Mouse (Mus musculus) lung, embryonic 14.5 days (tissue): ENCODE results near the gene Ndrg4. TPM values are rescaled to one million over a fixed set of nuclear protein-coding genes. Genes with fewer than 3 reads are reported as not detected.

ENCODE experiments used
- ATAC-seq: fragments of 200-750 bp; cut with Nextera tagmentation; 2 replicates; pipeline ENCODE4 v1.8.0; 2017; ENCODE audit warnings: mild to moderate bottlenecking, moderate TSS enrichment, moderate library complexity; ENCODE audit not compliant: insufficient read depth
- DNase-seq: peaks from one replicate; pipeline ENCODE4 v3.0.0-alpha.2; 2015
- H3K27ac ChIP-seq: fragments of 300-500 bp; sonication (generic); 2 replicates; pipeline ENCODE4 v1.5.1; 2014; ENCODE audit warnings: low read depth, mild to moderate bottlenecking, moderate library complexity
- H3K27me3 ChIP-seq: fragments of 300-500 bp; sonication (generic); 2 replicates; pipeline ENCODE4 v1.6.1; 2014; ENCODE audit warnings: low read length, control low read depth; ENCODE audit not compliant: insufficient read depth
- H3K36me3 ChIP-seq: fragments of 300-500 bp; sonication (generic); 2 replicates; pipeline ENCODE4 v1.6.1; 2014; ENCODE audit warnings: control low read depth; ENCODE audit not compliant: insufficient read depth
- H3K4me1 ChIP-seq: fragments of 300-500 bp; sonication (generic); 2 replicates; pipeline ENCODE4 v1.6.1; 2014; ENCODE audit warnings: antibody characterized with exemption, control low read depth; ENCODE audit not compliant: insufficient read depth
- H3K4me2 ChIP-seq: fragments of 300-500 bp; sonication (generic); 2 replicates; pipeline ENCODE4 v1.6.1; 2014; ENCODE audit warnings: mild to moderate bottlenecking
- H3K4me3 ChIP-seq: fragments of 300-500 bp; sonication (generic); 2 replicates; pipeline ENCODE4 v1.5.1; 2014; ENCODE audit warnings: low read depth, low read length
- H3K9ac ChIP-seq: fragments of 300-500 bp; sonication (generic); 2 replicates; pipeline ENCODE4 v1.6.1; 2014
- H3K9me3 ChIP-seq: fragments of 300-500 bp; sonication (generic); 2 replicates; pipeline ENCODE4 v1.6.1; 2016; ENCODE audit warnings: low read depth, low read length, control low read depth
- CTCF ChIP-seq: IDR thresholded peaks from 2 replicates; pipeline ENCODE4 v1.5.1; 2016; ENCODE audit warnings: antibody characterized with exemption, low read depth
- WGBS: fragments of 180-500 bp; shearing (Covaris S2); extraction: QIAGEN DNeasy Blood & Tissue Kit; methylation state at CpG from one replicate; pipeline ENCODE4 v1.1.7; 2014; 5-methylcytosine and 5-hydroxymethylcytosine counted together
- polyA plus RNA-seq: library from polyadenylated mRNA; unstranded; fragments of >200 nt; fragmentation: Nextera tagmentation; extraction: Ambion mirVana; gene quantifications from 2 replicates; pipeline ENCODE4 v1.2.1, GENCODE M21; 2014

Gene Ndrg4
- polyA plus RNA-seq, 1 experiment from 2014 or later = 11.4 TPM

DNA sequence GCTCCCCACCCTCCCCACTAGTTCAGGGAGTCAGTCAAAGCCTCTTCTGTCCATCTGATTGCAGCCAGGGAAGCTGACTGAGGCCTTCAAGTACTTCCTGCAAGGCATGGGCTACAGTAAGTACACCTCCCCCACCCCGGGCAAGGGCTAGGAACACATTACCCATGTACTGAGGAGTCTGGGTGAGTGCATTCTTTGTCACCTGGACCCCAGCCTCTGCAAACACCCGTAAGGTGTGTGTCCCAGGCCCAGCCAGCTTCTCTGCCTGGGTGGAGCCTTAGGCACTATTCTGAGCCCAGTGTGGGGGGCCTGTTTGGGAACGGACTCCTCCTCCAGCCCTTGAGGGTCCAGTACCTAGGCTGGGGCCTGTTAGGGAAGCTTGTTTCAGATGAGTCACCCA, 34.2 kb downstream of the Ndrg4 start:
- Histone ChIP-seq H3K36me3 (no peaks in the 10 kb centered on the region), H3K4me1 (0 out of 2 replicates have a peak, but pooled peaks cover 4% of the 10 kb centered on the region), H3K27ac (peak overlapping the region; percentile 56), H3K4me2 (no peak overlapping the region), H3K9me3 (no peaks in the 10 kb centered on the region), H3K9ac (no peak overlapping the region), H3K4me3 (no peak overlapping the region), H3K27me3 (no peaks in the 10 kb centered on the region)
- no peak for TF ChIP-seq CTCF
- ATAC-seq (peak; percentile 57), DNase-seq (peak; percentile 47)
- WGBS = 54% methylated on average over 3 of the region's 3 CpGs

GRCm38 (mm10) chr8:95712395-95712794, 35.6 kb downstream of the Ndrg4 start:
- ATAC-seq = no peak
- Histone ChIP-seq H3K9me3 (no peaks in the 10 kb centered on the region), H3K27me3 (no peaks in the 10 kb centered on the region), H3K9ac (no peak overlapping the region), H3K36me3 (0 out of 2 replicates have a peak, but pooled peaks cover 3% of the 10 kb centered on the region), H3K4me1 (0 out of 2 replicates have a peak, but pooled peaks cover 4% of the 10 kb centered on the region), H3K27ac (no peak overlapping the region), H3K4me2 (no peak overlapping the region), H3K4me3 (no peak overlapping the region)
- DNase-seq = no peak
- 80% methylated on average over 9 of the region's 9 CpGs for WGBS
- no peak for TF ChIP-seq CTCF

DNA sequence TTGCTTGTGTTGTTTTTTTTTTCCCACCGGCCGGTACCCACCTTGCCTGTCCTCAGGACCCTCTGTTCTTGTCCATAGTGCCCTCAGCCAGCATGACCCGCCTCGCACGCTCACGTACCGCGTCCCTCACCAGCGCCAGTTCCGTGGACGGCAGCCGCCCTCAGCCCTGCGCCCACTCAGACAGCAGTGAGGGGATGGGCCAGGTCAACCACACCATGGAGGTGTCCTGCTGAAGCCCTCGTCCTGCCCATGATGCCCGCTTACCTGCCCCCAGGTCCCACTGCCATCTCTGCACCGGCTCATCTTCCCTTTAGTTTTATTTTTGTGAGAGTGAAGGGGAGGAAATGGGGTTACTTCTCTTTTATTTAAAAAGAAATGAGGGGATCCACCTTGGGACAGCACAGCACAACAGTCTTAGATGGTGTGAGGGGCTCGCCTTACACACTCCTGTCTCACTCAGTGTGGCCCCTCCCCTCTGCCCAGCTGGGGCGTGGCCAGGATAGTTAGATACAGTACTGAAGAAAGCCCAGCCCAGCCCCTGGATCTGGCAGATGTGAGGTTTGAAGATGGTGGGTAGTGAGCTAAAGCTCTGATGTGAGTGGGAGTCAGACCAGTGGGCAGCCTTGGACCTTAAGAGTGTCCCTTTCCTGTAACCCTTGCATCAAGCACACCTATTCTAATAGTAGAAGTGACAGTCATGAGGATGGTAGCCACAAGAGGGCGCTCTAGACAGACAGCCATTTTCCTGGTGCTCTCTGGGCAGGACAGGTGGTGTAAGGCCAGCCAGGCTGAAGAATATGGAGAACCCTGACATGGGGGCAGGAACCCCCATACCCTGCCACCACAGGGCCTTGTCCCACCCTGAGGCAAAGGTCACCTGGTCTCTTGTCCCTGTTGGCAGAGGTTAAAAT, 36.6 kb downstream of the Ndrg4 start:
- no peak overlapping the region for H3K4me3 ChIP-seq
- WGBS = 75% methylated on average over 19 of the region's 19 CpGs
- no peaks in the 10 kb centered on the region for H3K27me3 ChIP-seq
- 0 out of 2 replicates have a peak, but pooled peaks cover 4% of the 10 kb centered on the region for H3K4me1 ChIP-seq
- peaks cover 10% of the 10 kb centered on the region for H3K36me3 ChIP-seq
- no peaks in the 10 kb centered on the region for H3K9me3 ChIP-seq
- ATAC-seq (peak; percentile 16; the same call in 1 of the 2 replicates), DNase-seq (peak; percentile 72)
- no peak overlapping the region for H3K9ac ChIP-seq
- TF ChIP-seq CTCF = peak; percentile 80
- H3K4me2 ChIP-seq = no peak overlapping the region
- H3K27ac ChIP-seq = no peak overlapping the region

DNA sequence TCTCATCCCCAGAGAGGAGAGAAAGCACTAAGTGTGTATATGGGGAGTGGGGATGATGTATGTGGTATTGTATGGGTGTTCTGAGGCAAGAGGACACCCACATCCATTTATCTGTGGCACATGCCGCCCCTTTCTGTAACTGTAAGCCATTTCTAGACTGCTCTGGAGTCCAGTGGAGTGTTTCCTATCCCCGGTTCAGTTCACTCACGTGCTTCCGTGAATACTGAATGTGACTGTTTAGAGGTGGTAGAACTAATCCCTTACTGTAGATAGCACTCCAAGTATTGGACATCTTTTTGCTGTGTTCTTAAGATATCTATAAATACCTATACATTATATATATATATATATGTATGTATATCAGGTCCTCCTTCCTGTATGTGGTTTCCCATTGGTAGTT, 37.6 kb downstream of the Ndrg4 start:
- DNase-seq (no peak), ATAC-seq (no peak)
- Histone ChIP-seq H3K36me3 (peaks cover 20% of the 10 kb centered on the region), H3K9me3 (no peaks in the 10 kb centered on the region), H3K4me1 (0 out of 2 replicates have a peak, but pooled peaks cover 4% of the 10 kb centered on the region), H3K4me3 (no peak overlapping the region), H3K9ac (no peak overlapping the region), H3K4me2 (no peak overlapping the region), H3K27ac (no peak overlapping the region), H3K27me3 (no peaks in the 10 kb centered on the region)
- TF ChIP-seq CTCF = no peak
- WGBS = 89% methylated on average over 4 of the region's 4 CpGs

DNA sequence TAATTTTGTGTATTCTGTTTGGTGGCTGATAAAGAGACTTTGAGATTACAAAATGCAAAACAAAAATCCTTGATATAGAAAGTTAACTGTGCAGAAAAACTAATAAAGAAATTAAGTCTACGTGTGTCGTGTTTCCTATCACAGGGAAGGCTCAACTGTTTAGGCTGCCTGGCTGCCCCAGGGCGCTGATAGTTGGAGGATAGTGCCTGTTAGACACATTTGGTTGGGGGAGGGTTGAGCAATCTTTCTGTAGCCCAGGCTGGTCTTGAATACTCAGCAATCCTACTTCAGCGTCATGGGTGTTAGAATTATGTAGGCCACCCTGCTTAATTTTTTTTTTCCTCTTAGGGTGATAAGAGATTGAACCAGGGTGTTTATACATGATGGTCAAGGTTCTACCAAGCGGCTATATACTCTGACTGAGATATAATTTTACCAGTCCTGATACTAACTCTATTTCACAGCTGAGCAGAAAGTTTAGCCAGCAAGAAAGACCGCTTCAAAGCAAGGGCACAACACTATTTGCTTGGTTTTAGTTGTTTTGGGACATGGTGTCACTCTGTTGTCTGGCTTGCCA, 38.1 kb downstream of the Ndrg4 start:
- Histone ChIP-seq H3K36me3 (peaks cover 26% of the 10 kb centered on the region), H3K27me3 (no peaks in the 10 kb centered on the region), H3K4me3 (peak overlapping the region; percentile 76), H3K4me1 (0 out of 2 replicates have a peak, but pooled peaks cover 4% of the 10 kb centered on the region), H3K4me2 (peak overlapping the region; percentile 66), H3K9me3 (no peaks in the 10 kb centered on the region), H3K9ac (peak overlapping the region; percentile 72; the same call in 1 of the 2 replicates), H3K27ac (0 out of 2 replicates have a peak overlapping the region, but pooled peaks have one; percentile 10)
- ATAC-seq (no peak), DNase-seq (no peak)
- WGBS = 78% methylated on average over 6 of the region's 6 CpGs
- TF ChIP-seq CTCF = no peak

DNA sequence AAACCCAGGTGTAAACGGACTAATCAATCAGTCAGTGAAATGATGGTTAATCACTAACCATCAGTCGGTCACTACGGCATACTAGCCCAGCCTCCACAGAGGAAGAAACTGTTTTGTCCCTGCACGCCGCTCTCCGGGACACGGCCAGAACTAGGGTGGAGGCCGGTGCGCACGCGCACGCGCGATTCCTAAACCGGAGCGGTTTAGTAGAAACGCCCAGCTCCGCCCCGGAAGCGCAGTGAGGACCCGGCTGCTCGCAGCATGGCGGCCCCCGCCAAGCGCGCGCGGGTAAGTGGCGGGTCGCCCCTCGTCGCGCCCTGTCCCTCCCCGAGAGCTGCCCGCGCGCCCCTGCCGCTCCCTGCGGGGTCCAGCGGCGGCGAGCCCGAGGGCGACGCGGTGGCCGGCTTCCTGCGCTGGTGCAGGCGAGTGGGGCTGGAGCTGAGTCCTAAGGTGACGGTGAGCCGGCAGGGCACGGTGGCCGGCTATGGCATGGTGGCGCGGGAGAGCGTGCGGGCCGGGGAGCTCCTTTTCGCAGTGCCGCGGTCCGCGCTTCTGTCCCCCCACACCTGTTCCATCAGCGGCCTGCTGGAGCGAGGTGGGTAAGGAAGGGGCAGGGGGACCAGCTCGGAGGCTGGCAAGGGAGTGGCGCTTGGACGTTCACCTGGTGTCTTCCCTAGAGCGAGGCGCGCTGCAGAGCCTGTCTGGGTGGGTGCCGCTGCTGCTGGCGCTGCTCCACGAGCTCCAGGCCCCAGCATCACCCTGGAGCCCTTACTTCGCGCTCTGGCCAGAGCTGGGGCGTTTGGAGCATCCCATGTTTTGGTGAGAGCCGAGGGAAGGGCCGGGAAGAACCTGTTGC, 39.1 kb downstream of the Ndrg4 start, which contains the start of gene Setd6:
Setd6 (plus strand) TSS at position 206 of the 856 bp plus-strand sequence.
- WGBS = under 1% methylated on average over 79 of the region's 79 CpGs
- peak within 1 kb of the TSS; percentile 76 for H3K4me3 ChIP-seq
- no peaks in the 10 kb centered on the region for H3K9me3 ChIP-seq
- ATAC-seq (peak; percentile 85), DNase-seq (peak; percentile 93)
- H3K27me3 ChIP-seq = no peaks in the 10 kb centered on the region
- H3K4me1 ChIP-seq = 0 out of 2 replicates have a peak, but pooled peaks cover 4% of the 10 kb centered on the region
- peak within 1 kb of the TSS; percentile 47; the same call in 1 of the 2 replicates for H3K27ac ChIP-seq
- H3K4me2 ChIP-seq = peak within 1 kb of the TSS; percentile 66
- peaks cover 36% of the 10 kb centered on the region for H3K36me3 ChIP-seq
- H3K9ac ChIP-seq = peak within 1 kb of the TSS; percentile 72
- TF ChIP-seq CTCF = no peak
